ENCODE assay signal across 8 mouse cellular contexts in genomic region chr6:72537998-72538500, GRCm38 (mm10). TPM values are rescaled to one million over a fixed set of nuclear protein-coding genes. Genes with fewer than 3 reads are reported as not detected.
DNase-seq lines count a peak whose midpoint lies in the region; ATAC-seq lines count a peak whose summit lies in the region.

No protein-coding gene starts in this region.

- ATAC-seq in liver, embryonic 13.5 days (ENCODE audit: low read depth): no peak

- H3K9me3 ChIP-seq in liver, embryonic 13.5 days (replicated peaks): no peaks in the 10 kb centered on the region

- peak; percentile 35 for DNase-seq in cerebellum, adult 11 months
- DNase-seq in cerebellum, postnatal 10 days: no peak
- DNase-seq in thymus, postnatal 14 days: peak; percentile 31
- DNase-seq in thymus, postnatal 36 days: no peak
- no peak for DNase-seq in liver, embryonic 13.5 days
- DNase-seq in urinary bladder, postnatal 4 days (ENCODE audit: low spot score in 2 of 2): no peak
- no peak for DNase-seq in spleen, postnatal 10 days (ENCODE audit: low spot score in 2 of 2)
- no peak for DNase-seq in frontal cortex, postnatal 10 days (ENCODE audit: low spot score in 2 of 2)

- peak overlapping the region; percentile 67 for H3K4me3 ChIP-seq in liver, embryonic 13.5 days (replicated peaks)

- no peaks in the 10 kb centered on the region for H3K36me3 ChIP-seq in liver, embryonic 13.5 days

- H3K4me2 ChIP-seq in liver, embryonic 13.5 days: peak overlapping the region; percentile 79

- 53% methylated on average over 10 of the region's 10 CpGs for WGBS in liver, embryonic 13.5 days (ENCODE audit: insufficient replicate concordance)

- peaks cover 21% of the 10 kb centered on the region for H3K4me1 ChIP-seq in liver, embryonic 13.5 days (replicated peaks)

- peak overlapping the region; percentile 56 for H3K27ac ChIP-seq in liver, embryonic 13.5 days

- no peaks in the 10 kb centered on the region for H3K27me3 ChIP-seq in liver, embryonic 13.5 days

- peak overlapping the region; percentile 79 for H3K9ac ChIP-seq in liver, embryonic 13.5 days

RNA-seq across cellular contexts. Expression of gene Capg, which starts 6.1 kb away (rescaled TPM):
- polyA plus RNA-seq in liver, embryonic 13.5 days (2015; fragmentation: Nextera tagmentation; extraction: Ambion mirVana): 13.9 and 15.2 TPM in 2 replicates

RNA-seq across cellular contexts. Expression of gene Sh2d6, which starts 16.5 kb away (rescaled TPM):
- polyA plus RNA-seq in liver, embryonic 13.5 days (2015; fragmentation: Nextera tagmentation; extraction: Ambion mirVana): not detected in 2 replicates

Comparison
In these comparisons a context has a peak if more than half of its experiments do, and no peak if none do; other contexts are left out.
1. DNase-seq: peak in cerebellum, adult 11 months (single experiment) and thymus, postnatal 14 days (single experiment); none in cerebellum, postnatal 10 days (0 of 2), thymus, postnatal 36 days (0 of 2), liver, embryonic 13.5 days (single experiment), urinary bladder, postnatal 4 days (0 of 2), spleen, postnatal 10 days (0 of 2) and frontal cortex, postnatal 10 days (0 of 2).